Mouse (Mus musculus): ENCODE results near the gene Usp13.

DNA sequence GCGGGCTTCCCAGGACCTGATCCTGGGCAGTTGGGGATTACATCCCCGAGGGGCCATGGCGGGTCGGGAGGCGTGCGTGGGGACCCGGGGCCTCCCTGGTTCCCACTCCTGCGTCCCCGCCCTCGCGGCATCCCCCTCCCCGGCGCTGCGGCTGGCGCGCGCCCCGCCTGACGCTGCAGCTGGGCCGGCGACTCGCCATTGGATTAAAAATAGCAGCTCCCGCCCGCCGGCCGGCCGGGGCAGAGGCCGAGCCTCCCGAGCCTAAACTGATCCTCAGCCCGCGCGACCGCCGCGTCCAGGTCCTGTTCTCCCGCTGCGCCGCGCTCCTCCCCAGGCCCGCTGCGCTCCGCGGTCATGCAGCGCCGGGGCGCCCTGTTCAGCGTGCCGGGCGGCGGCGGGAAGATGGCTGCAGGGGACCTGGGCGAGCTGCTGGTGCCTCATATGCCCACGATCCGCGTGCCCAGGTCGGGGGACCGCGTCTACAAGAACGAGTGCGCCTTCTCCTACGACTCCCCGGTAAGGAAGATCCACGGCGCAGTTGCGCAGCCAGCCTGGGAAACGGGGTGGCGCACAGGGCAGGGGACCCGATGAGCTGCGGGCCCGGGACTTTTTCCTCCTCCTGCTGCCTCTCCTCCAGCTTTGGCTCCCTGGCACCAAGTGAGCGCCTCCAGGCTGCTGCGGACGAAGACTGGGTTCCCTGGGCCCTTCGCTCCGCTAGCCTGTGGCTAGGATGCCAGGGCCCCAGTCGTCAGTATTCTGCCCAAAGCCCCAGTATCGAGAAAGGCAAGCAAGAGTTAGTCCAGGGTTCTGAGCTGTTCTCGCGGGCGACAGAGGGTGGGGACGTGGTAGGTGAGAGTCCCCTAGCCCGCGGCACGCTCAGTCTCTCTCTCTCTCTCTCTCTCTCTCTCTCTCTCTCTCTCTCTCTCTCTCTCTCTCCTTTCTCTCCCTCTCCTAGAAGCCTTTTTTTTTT is at the start of gene Usp13:
- TF ChIP-seq CTCF (conservative IDR thresholded peaks at IDR 0.05; ENCODE audit: insufficient read depth, insufficient read length, low read depth, low read length) (no peak), POLR2A (IDR thresholded peaks at IDR 0.05; ENCODE audit: low read depth, low read length) (no peak)

Data from kidney, adult 2 months (tissue).